Mouse (Mus musculus) bone marrow macrophage, adult 2 months (primary cell): ENCODE data around the gene Ffar1.

ENCODE experiments used
- CTCF ChIP-seq: IDR thresholded peaks from 2 replicates; pipeline ENCODE4 v1.5.1; 2012; ENCODE audit warnings: low read depth, mild to moderate bottlenecking, low read length, moderate library complexity
- POLR2A ChIP-seq: IDR thresholded peaks from 2 replicates; pipeline ENCODE4 v1.6.1; 2012; ENCODE audit warnings: mild to moderate bottlenecking, low read depth, low read length, borderline replicate concordance

DNA sequence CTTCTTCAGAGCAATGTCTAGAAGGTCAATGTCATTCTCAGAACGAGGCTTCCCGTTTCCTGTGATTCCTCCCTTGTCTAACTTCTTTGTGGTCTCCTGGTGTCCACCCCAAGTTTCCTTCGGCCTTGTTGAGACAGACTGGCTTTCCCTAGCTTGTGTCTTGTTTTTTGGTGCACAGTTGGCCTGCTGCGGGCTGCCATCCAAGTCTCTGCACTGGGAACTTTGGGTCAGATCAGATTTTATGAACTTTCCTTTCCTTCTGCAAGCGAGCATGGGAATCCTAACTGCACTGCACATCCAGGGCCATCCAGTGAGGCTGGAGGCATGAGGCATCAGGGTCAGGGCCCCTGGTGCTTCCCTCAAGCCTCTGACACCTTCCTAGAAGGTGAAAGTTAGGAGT lies 39.8 kb downstream of the Ffar1 start:
- TF ChIP-seq CTCF (no peak), POLR2A (no peak)
